ENCODE assay signal across 21 mouse cellular contexts in genomic region chr4:70743425-70743824, GRCm38 (mm10).
DNase-seq lines count a peak whose midpoint lies in the region; ATAC-seq and TF ChIP-seq lines count a peak whose summit lies in the region.
"Had no signal": no experiment of that assay in that cellular context is flagged by ENCODE, and none has a peak within 500 bp of the region (broad histone marks: within the 10 kb centered on the region; RNA-seq: fewer than 3 reads in every experiment).

No protein-coding gene starts in this region.

- WGBS in forebrain, embryonic 14.5 days: 58% methylated on average over 1 of the region's 1 CpGs
- WGBS in forebrain, embryonic 11.5 days: 83% methylated on average over 1 of the region's 1 CpGs
- 54% methylated on average over 1 of the region's 1 CpGs for WGBS in lung, embryonic 14.5 days

- no peaks in the 10 kb centered on the region for H3K36me3 ChIP-seq in forebrain, embryonic 14.5 days (ENCODE audit: control insufficient read depth, insufficient read depth, low read length)
- H3K36me3 ChIP-seq in forebrain, embryonic 11.5 days (ENCODE audit: control insufficient read depth, insufficient read depth, low read length): no peaks in the 10 kb centered on the region
- no peaks in the 10 kb centered on the region for H3K36me3 ChIP-seq in lung, embryonic 14.5 days (ENCODE audit: insufficient read depth)
- H3K36me3 ChIP-seq: heart, embryonic 15.5 days; hindbrain, embryonic 13.5 days; limb, embryonic 13.5 days; liver, embryonic 12.5 days; midbrain, embryonic 13.5 days had no signal

- no peaks in the 10 kb centered on the region for H3K9me3 ChIP-seq in forebrain, embryonic 14.5 days (replicated peaks; ENCODE audit: control insufficient read depth, low read length)
- no peaks in the 10 kb centered on the region for H3K9me3 ChIP-seq in forebrain, embryonic 11.5 days (ENCODE audit: control insufficient read depth, low read length)
- H3K9me3 ChIP-seq in lung, embryonic 14.5 days (ENCODE audit: low read depth, low read length): no peaks in the 10 kb centered on the region
- H3K9me3 ChIP-seq: heart, embryonic 15.5 days; hindbrain, embryonic 13.5 days; limb, embryonic 13.5 days; liver, embryonic 12.5 days; midbrain, embryonic 13.5 days had no signal

- H3K27ac ChIP-seq in forebrain, embryonic 14.5 days (ENCODE audit: low read depth, low read length): no peak overlapping the region
- no peak overlapping the region for H3K27ac ChIP-seq in forebrain, embryonic 11.5 days (ENCODE audit: low read depth, low read length)
- no peak overlapping the region for H3K27ac ChIP-seq in lung, embryonic 14.5 days (ENCODE audit: low read depth)
- H3K27ac ChIP-seq: heart, embryonic 15.5 days; hindbrain, embryonic 13.5 days; limb, embryonic 13.5 days; liver, embryonic 12.5 days; midbrain, embryonic 13.5 days; stomach, postnatal 0 days had no signal

- no peaks in the 10 kb centered on the region for H3K4me1 ChIP-seq in forebrain, embryonic 14.5 days (ENCODE audit: control insufficient read depth, insufficient read depth, low read length)
- H3K4me1 ChIP-seq in forebrain, embryonic 11.5 days (replicated peaks; ENCODE audit: control insufficient read depth, insufficient read depth, low read length): no peaks in the 10 kb centered on the region
- no peaks in the 10 kb centered on the region for H3K4me1 ChIP-seq in lung, embryonic 14.5 days (ENCODE audit: insufficient read depth)
- H3K4me1 ChIP-seq: heart, embryonic 15.5 days; hindbrain, embryonic 13.5 days; liver, embryonic 12.5 days; midbrain, embryonic 13.5 days had no signal

- no peak for TF ChIP-seq CTCF in lung, embryonic 14.5 days (IDR thresholded peaks at IDR 0.05; ENCODE audit: low read depth)

- DNase-seq in forebrain, embryonic 14.5 days (ENCODE audit: low spot score): peak; percentile 83
- no peak for DNase-seq in forebrain, embryonic 11.5 days (ENCODE audit: low spot score)
- peak; percentile 13 for DNase-seq in lung, embryonic 14.5 days
- no peak for DNase-seq in lung, postnatal 14 days
- DNase-seq in layer of hippocampus, adult 9-10 months (ENCODE audit: low spot score): peak; percentile 68
- DNase-seq in thymus, postnatal 0 days (ENCODE audit: low spot score): no peak
- DNase-seq: adrenal gland, postnatal 25 days; cerebellum, adult 8-10 months; cerebellum, postnatal 36 days; heart, postnatal 36 days; kidney, adult 2 months; kidney, postnatal 10 days; lung, adult 18-20 months had no signal

- ATAC-seq in forebrain, embryonic 14.5 days: peak; percentile 88
- no peak for ATAC-seq in forebrain, embryonic 11.5 days (replicated peaks; ENCODE audit: low FRiP score)
- ATAC-seq in lung, embryonic 14.5 days (ENCODE audit: insufficient read depth): no peak
- no peak for ATAC-seq in cerebellum, adult (ENCODE audit: insufficient number of reproducible peaks, low FRiP score, low TSS enrichment)
- ATAC-seq: CD4-positive, CD25-positive, alpha-beta regulatory T cell, adult 4 months; liver, embryonic 12.5 days; midbrain, embryonic 13.5 days had no signal

- no peak overlapping the region for H3K4me2 ChIP-seq in forebrain, embryonic 14.5 days (ENCODE audit: low read length)
- no peak overlapping the region for H3K4me2 ChIP-seq in forebrain, embryonic 11.5 days (ENCODE audit: low read depth, low read length, severe bottlenecking)
- no peak overlapping the region for H3K4me2 ChIP-seq in lung, embryonic 14.5 days
- H3K4me2 ChIP-seq: heart, embryonic 15.5 days; hindbrain, embryonic 13.5 days; limb, embryonic 13.5 days; liver, embryonic 12.5 days; midbrain, embryonic 13.5 days had no signal

- no peaks in the 10 kb centered on the region for H3K27me3 ChIP-seq in forebrain, embryonic 14.5 days (replicated peaks; ENCODE audit: control insufficient read depth, insufficient read depth, low read length)
- H3K27me3 ChIP-seq in forebrain, embryonic 11.5 days (ENCODE audit: control insufficient read depth, insufficient read depth, low read length): no peaks in the 10 kb centered on the region
- no peaks in the 10 kb centered on the region for H3K27me3 ChIP-seq in lung, embryonic 14.5 days (ENCODE audit: insufficient read depth, low read length)
- H3K27me3 ChIP-seq: heart, embryonic 15.5 days; limb, embryonic 13.5 days; liver, embryonic 12.5 days had no signal

- no peak overlapping the region for H3K4me3 ChIP-seq in forebrain, embryonic 14.5 days (ENCODE audit: low read depth, low read length)
- H3K4me3 ChIP-seq in forebrain, embryonic 11.5 days (ENCODE audit: low read depth, low read length): no peak overlapping the region
- H3K4me3 ChIP-seq in lung, embryonic 14.5 days (ENCODE audit: low read depth, low read length): no peak overlapping the region
- H3K4me3 ChIP-seq: heart, embryonic 15.5 days; hindbrain, embryonic 13.5 days; limb, embryonic 13.5 days; liver, embryonic 12.5 days; midbrain, embryonic 13.5 days had no signal

- no peak overlapping the region for H3K9ac ChIP-seq in forebrain, embryonic 14.5 days (ENCODE audit: low read length)
- no peak overlapping the region for H3K9ac ChIP-seq in forebrain, embryonic 11.5 days (ENCODE audit: low read length)
- H3K9ac ChIP-seq in lung, embryonic 14.5 days: no peak overlapping the region
- H3K9ac ChIP-seq: heart, embryonic 15.5 days; hindbrain, embryonic 13.5 days; limb, embryonic 13.5 days; liver, embryonic 12.5 days; midbrain, embryonic 13.5 days had no signal

Comparison
In these comparisons a context has a peak if more than half of its experiments do, and no peak if none do; other contexts are left out.
1. DNase-seq: peak in forebrain, embryonic 14.5 days (single experiment), lung, embryonic 14.5 days (single experiment) and layer of hippocampus, adult 9-10 months (single experiment); none in forebrain, embryonic 11.5 days (single experiment), lung, postnatal 14 days (single experiment) and thymus, postnatal 0 days (single experiment).